Mouse (Mus musculus) limb, embryonic 15.5 days (tissue): ENCODE measurements around the gene Cd47. TPM values are rescaled to one million over a fixed set of nuclear protein-coding genes. Genes with fewer than 3 reads are reported as not detected.
"Not testable (repeated sequence)": the region's sequence is repeated elsewhere in the genome, so short reads cannot be mapped to it uniquely, and the experiment has no call there.

ENCODE experiments used
- ATAC-seq: fragments of 200-750 bp; cut with Nextera tagmentation; 2 replicates; pipeline ENCODE4 v1.8.0; 2017; ENCODE audit warnings: low read depth, moderate TSS enrichment; ENCODE audit not compliant: insufficient number of reproducible peaks, low FRiP score, low TSS enrichment
- H3K27ac ChIP-seq: fragments of 300-500 bp; sonication (generic); 2 replicates; pipeline ENCODE4 v1.5.1; 2015; ENCODE audit warnings: moderate library complexity, mild to moderate bottlenecking, inconsistent platforms
- H3K27me3 ChIP-seq: fragments of 300-500 bp; sonication (generic); 2 replicates; pipeline ENCODE4 v1.6.1; 2015; ENCODE audit warnings: inconsistent platforms
- H3K36me3 ChIP-seq: fragments of 300-500 bp; sonication (generic); 2 replicates; pipeline ENCODE4 v1.6.1; 2015; ENCODE audit warnings: inconsistent platforms
- H3K4me1 ChIP-seq: fragments of 300-500 bp; sonication (generic); 2 replicates; pipeline ENCODE4 v1.6.1; 2015; ENCODE audit warnings: inconsistent platforms
- H3K4me2 ChIP-seq: fragments of 300-500 bp; sonication (generic); 2 replicates; pipeline ENCODE4 v1.6.1; 2015; ENCODE audit warnings: mild to moderate bottlenecking, inconsistent platforms
- H3K4me3 ChIP-seq: fragments of 300-500 bp; sonication (generic); 2 replicates; pipeline ENCODE4 v1.5.1; 2015; ENCODE audit warnings: mild to moderate bottlenecking, inconsistent platforms
- H3K9ac ChIP-seq: fragments of 300-500 bp; sonication (generic); 2 replicates; pipeline ENCODE4 v1.6.1; 2015; ENCODE audit warnings: inconsistent platforms
- H3K9me3 ChIP-seq: fragments of 300-500 bp; sonication (generic); 2 replicates; pipeline ENCODE4 v1.6.1; 2016; ENCODE audit warnings: inconsistent platforms
- WGBS: fragments of 180-500 bp; shearing (Covaris S2); methylation state at CpG from one replicate; pipeline ENCODE4 v1.1.7; 2015; 5-methylcytosine and 5-hydroxymethylcytosine counted together
- polyA plus RNA-seq: library from polyadenylated mRNA; unstranded; fragments of >200 nt; fragmentation: Nextera tagmentation; extraction: Ambion mirVana; gene quantifications from 2 replicates; pipeline ENCODE4 v1.2.1, GENCODE M21; 2015

Cd47 gene
- polyA plus RNA-seq, 1 experiment from 2014 or later, result 103 TPM

GRCm38 (mm10) chr16:49814419-49814818, 14.1 kb downstream of the Cd47 start:
- 65% methylated on average over 4 of the region's 4 CpGs for WGBS
- Histone ChIP-seq H3K4me1 (no peaks in the 10 kb centered on the region), H3K9ac (no peak overlapping the region), H3K27ac (no peak overlapping the region), H3K4me2 (no peak overlapping the region), H3K36me3 (no peaks in the 10 kb centered on the region), H3K4me3 (no peak overlapping the region), H3K27me3 (no peaks in the 10 kb centered on the region), H3K9me3 (no peaks in the 10 kb centered on the region)
- ATAC-seq, result no peak

- Histone ChIP-seq H3K9ac (no peak overlapping the region), H3K9me3 (no peaks in the 10 kb centered on the region), H3K4me2 (no peak overlapping the region), H3K4me3 (no peak overlapping the region), H3K4me1 (no peaks in the 10 kb centered on the region), H3K27ac (no peak overlapping the region), H3K27me3 (no peaks in the 10 kb centered on the region), H3K36me3 (no peaks in the 10 kb centered on the region)
- ATAC-seq, result no peak
- WGBS, result 92% methylated on average over 3 of the region's 3 CpGs
These were observed 16.6 kb downstream of the Cd47 start for GRCm38 (mm10) chr16:49816889-49817288.

GRCm38 (mm10) chr16:49818146-49818545, 17.8 kb downstream of the Cd47 start:
- 72% methylated on average over 5 of the region's 5 CpGs for WGBS
- H3K9me3 ChIP-seq, result no peaks in the 10 kb centered on the region
- no peak overlapping the region for H3K9ac ChIP-seq
- no peaks in the 10 kb centered on the region for H3K27me3 ChIP-seq
- no peak overlapping the region for H3K27ac ChIP-seq
- no peaks in the 10 kb centered on the region for H3K4me1 ChIP-seq
- no peak overlapping the region for H3K4me2 ChIP-seq
- no peak for ATAC-seq
- no peak overlapping the region for H3K4me3 ChIP-seq
- H3K36me3 ChIP-seq, result no peaks in the 10 kb centered on the region

GRCm38 (mm10) chr16:49818627-49819026, 18.3 kb downstream of the Cd47 start:
- H3K27ac ChIP-seq, result no peak overlapping the region
- H3K36me3 ChIP-seq, result no peaks in the 10 kb centered on the region
- no peaks in the 10 kb centered on the region for H3K9me3 ChIP-seq
- H3K9ac ChIP-seq, result no peak overlapping the region
- no peak overlapping the region for H3K4me3 ChIP-seq
- no peak for ATAC-seq
- H3K4me1 ChIP-seq, result no peaks in the 10 kb centered on the region
- 51% methylated on average over 6 of the region's 6 CpGs for WGBS
- no peak overlapping the region for H3K4me2 ChIP-seq
- no peaks in the 10 kb centered on the region for H3K27me3 ChIP-seq

- Histone ChIP-seq H3K4me2 (no peak overlapping the region), H3K36me3 (no peaks in the 10 kb centered on the region), H3K27ac (no peak overlapping the region), H3K4me3 (no peak overlapping the region), H3K9me3 (no peaks in the 10 kb centered on the region), H3K4me1 (no peaks in the 10 kb centered on the region), H3K9ac (no peak overlapping the region), H3K27me3 (no peaks in the 10 kb centered on the region)
- 72% methylated on average over 3 of the region's 3 CpGs for WGBS
- ATAC-seq, result no peak
These were observed 19.2 kb downstream of the Cd47 start for GRCm38 (mm10) chr16:49819494-49819893.

GRCm38 (mm10) chr16:49830911-49831310, 30.6 kb downstream of the Cd47 start:
- not testable (repeated sequence) for H3K27ac ChIP-seq, H3K4me3 ChIP-seq, H3K36me3 ChIP-seq, H3K4me2 ChIP-seq, H3K4me1 ChIP-seq, ATAC-seq, H3K27me3 ChIP-seq, H3K9ac ChIP-seq, H3K9me3 ChIP-seq
- 96% methylated on average over 3 of the region's 3 CpGs for WGBS

GRCm38 (mm10) chr16:49832339-49832738, 32.0 kb downstream of the Cd47 start:
- H3K27ac ChIP-seq, result no peak overlapping the region
- no peak overlapping the region for H3K9ac ChIP-seq
- H3K27me3 ChIP-seq, result no peaks in the 10 kb centered on the region
- H3K4me3 ChIP-seq, result no peak overlapping the region
- no peak overlapping the region for H3K4me2 ChIP-seq
- WGBS, result 68% methylated on average over 3 of the region's 3 CpGs
- H3K9me3 ChIP-seq, result no peaks in the 10 kb centered on the region
- H3K36me3 ChIP-seq, result no peaks in the 10 kb centered on the region
- H3K4me1 ChIP-seq, result no peaks in the 10 kb centered on the region
- no peak for ATAC-seq

- Histone ChIP-seq H3K9me3 (no peaks in the 10 kb centered on the region), H3K27ac (no peak overlapping the region), H3K27me3 (no peaks in the 10 kb centered on the region), H3K36me3 (no peaks in the 10 kb centered on the region), H3K4me3 (no peak overlapping the region), H3K4me1 (no peaks in the 10 kb centered on the region), H3K4me2 (no peak overlapping the region), H3K9ac (no peak overlapping the region)
- 70% methylated on average over 4 of the region's 4 CpGs for WGBS
- ATAC-seq, result no peak
These were observed 33.9 kb downstream of the Cd47 start for GRCm38 (mm10) chr16:49834130-49834693.

GRCm38 (mm10) chr16:49836634-49837164, 36.4 kb downstream of the Cd47 start:
- no peak for ATAC-seq
- H3K27me3 ChIP-seq, result no peaks in the 10 kb centered on the region
- no peak overlapping the region for H3K9ac ChIP-seq
- 85% methylated on average over 6 of the region's 6 CpGs for WGBS
- no peak overlapping the region for H3K4me3 ChIP-seq
- H3K36me3 ChIP-seq, result no peaks in the 10 kb centered on the region
- H3K27ac ChIP-seq, result no peak overlapping the region
- no peak overlapping the region for H3K4me2 ChIP-seq
- H3K4me1 ChIP-seq, result peaks cover 6% of the 10 kb centered on the region; the same call in 1 of the 2 replicates
- no peaks in the 10 kb centered on the region for H3K9me3 ChIP-seq

GRCm38 (mm10) chr16:49838923-49839322, 38.6 kb downstream of the Cd47 start:
- H3K27me3 ChIP-seq, result no peaks in the 10 kb centered on the region
- 71% methylated on average over 6 of the region's 6 CpGs for WGBS
- no peak overlapping the region for H3K4me2 ChIP-seq
- no peak for ATAC-seq
- no peaks in the 10 kb centered on the region for H3K9me3 ChIP-seq
- H3K4me3 ChIP-seq, result no peak overlapping the region
- H3K27ac ChIP-seq, result no peak overlapping the region
- H3K36me3 ChIP-seq, result no peaks in the 10 kb centered on the region
- no peak overlapping the region for H3K9ac ChIP-seq
- H3K4me1 ChIP-seq, result peaks cover 6% of the 10 kb centered on the region; the same call in 1 of the 2 replicates

GRCm38 (mm10) chr16:49839681-49840535, 39.6 kb downstream of the Cd47 start:
- Histone ChIP-seq H3K9me3 (no peaks in the 10 kb centered on the region), H3K4me3 (no peak overlapping the region), H3K4me2 (no peak overlapping the region), H3K4me1 (peaks cover 6% of the 10 kb centered on the region; the same call in 1 of the 2 replicates), H3K36me3 (no peaks in the 10 kb centered on the region), H3K9ac (no peak overlapping the region), H3K27me3 (no peaks in the 10 kb centered on the region), H3K27ac (no peak overlapping the region)
- ATAC-seq, result no peak
- WGBS, result 55% methylated on average over 15 of the region's 15 CpGs

GRCm38 (mm10) chr16:49843723-49844122, 43.4 kb downstream of the Cd47 start:
- H3K9ac ChIP-seq, result no peak overlapping the region
- H3K9me3 ChIP-seq, result no peaks in the 10 kb centered on the region
- H3K4me3 ChIP-seq, result no peak overlapping the region
- H3K4me1 ChIP-seq, result peaks cover 6% of the 10 kb centered on the region; the same call in 1 of the 2 replicates
- WGBS, result 82% methylated on average over 1 of the region's 1 CpGs
- no peak overlapping the region for H3K4me2 ChIP-seq
- ATAC-seq, result no peak
- H3K36me3 ChIP-seq, result no peaks in the 10 kb centered on the region
- no peak overlapping the region for H3K27ac ChIP-seq
- H3K27me3 ChIP-seq, result no peaks in the 10 kb centered on the region
